Mouse (Mus musculus) kidney, embryonic 16.5 days (tissue): ENCODE data around the gene Iqce. TPM values are rescaled to one million over a fixed set of nuclear protein-coding genes. Genes with fewer than 3 reads are reported as not detected.
A peak's percentile ranks its signal among the peaks of the same experiment; 100 is the strongest.

ENCODE experiments used
- ATAC-seq: fragments of 200-750 bp; cut with Nextera tagmentation; 2 replicates; pipeline ENCODE4 v1.8.0; 2017; ENCODE audit warnings: moderate TSS enrichment; ENCODE audit not compliant: low FRiP score, low TSS enrichment
- H3K27ac ChIP-seq: fragments of 300-500 bp; sonication (generic); 2 replicates; pipeline ENCODE4 v1.5.1; 2014; ENCODE audit warnings: low read length
- H3K27me3 ChIP-seq: fragments of 300-500 bp; sonication (generic); 2 replicates; pipeline ENCODE4 v1.6.1; 2014; ENCODE audit warnings: low read length, control low read depth, mixed read lengths; ENCODE audit not compliant: insufficient read depth
- H3K36me3 ChIP-seq: fragments of 300-500 bp; sonication (generic); 2 replicates; pipeline ENCODE4 v1.6.1; 2014; ENCODE audit warnings: low read length, control low read depth, mixed read lengths; ENCODE audit not compliant: insufficient read depth
- H3K4me1 ChIP-seq: fragments of 300-500 bp; sonication (generic); 2 replicates; pipeline ENCODE4 v1.6.1; 2014; ENCODE audit warnings: low read length, control low read depth, mixed read lengths; ENCODE audit not compliant: insufficient read depth
- H3K4me2 ChIP-seq: fragments of 300-500 bp; sonication (generic); replicated peaks from 2 replicates; pipeline ENCODE4 v1.6.1; 2014; ENCODE audit warnings: low read depth, low read length
- H3K4me3 ChIP-seq: fragments of 300-500 bp; sonication (generic); 2 replicates; pipeline ENCODE4 v1.5.1; 2014; ENCODE audit warnings: mild to moderate bottlenecking, low read length
- H3K9ac ChIP-seq: fragments of 300-500 bp; sonication (generic); replicated peaks from 2 replicates; pipeline ENCODE4 v1.6.1; 2014; ENCODE audit warnings: low read length
- H3K9me3 ChIP-seq: fragments of 300-500 bp; sonication (generic); 2 replicates; pipeline ENCODE4 v1.6.1; 2016; ENCODE audit warnings: low read length, control low read depth
- WGBS: fragments of 180-500 bp; shearing (Covaris S2); extraction: QIAGEN DNeasy Blood & Tissue Kit; methylation state at CpG from one replicate; pipeline ENCODE4 v1.1.7; 2014; 5-methylcytosine and 5-hydroxymethylcytosine counted together
- polyA plus RNA-seq: library from polyadenylated mRNA; unstranded; fragments of >200 nt; fragmentation: Nextera tagmentation; extraction: Ambion mirVana; gene quantifications from 2 replicates; pipeline ENCODE4 v1.2.1, GENCODE M21; 2015

Iqce gene
- polyA plus RNA-seq, 1 experiment from 2014 or later, result 26.0 TPM

DNA sequence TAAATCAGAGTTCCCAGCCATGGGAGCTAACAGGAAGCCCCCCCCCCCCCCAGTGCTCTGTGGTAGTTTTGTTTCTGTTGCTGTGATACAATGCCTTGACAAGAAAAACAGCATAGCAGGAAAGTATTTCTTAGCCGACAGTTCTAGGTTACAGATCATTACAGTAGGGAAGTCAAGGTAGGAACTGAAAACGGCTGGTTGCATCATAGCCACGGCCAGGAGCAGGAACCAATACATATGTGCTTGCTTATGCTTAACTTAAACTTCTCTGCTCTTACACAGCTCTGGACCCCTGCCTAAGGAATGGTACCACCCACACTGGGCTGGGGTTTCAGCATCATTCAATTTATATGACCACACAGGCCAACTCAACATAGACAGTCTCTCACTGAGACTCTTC, 31.2 kb upstream of the Iqce start:
- no peak for ATAC-seq
- H3K4me1 ChIP-seq, result peaks cover 9% of the 10 kb centered on the region
- peaks cover 18% of the 10 kb centered on the region; the same call in 1 of the 2 replicates for H3K27me3 ChIP-seq
- peak overlapping the region; percentile 25; the same call in 1 of the 2 replicates for H3K27ac ChIP-seq
- no peak overlapping the region for H3K4me2 ChIP-seq
- 59% methylated on average over 3 of the region's 3 CpGs for WGBS
- H3K9me3 ChIP-seq, result no peaks in the 10 kb centered on the region
- no peaks in the 10 kb centered on the region for H3K36me3 ChIP-seq
- H3K9ac ChIP-seq, result no peak overlapping the region
- H3K4me3 ChIP-seq, result no peak overlapping the region

DNA sequence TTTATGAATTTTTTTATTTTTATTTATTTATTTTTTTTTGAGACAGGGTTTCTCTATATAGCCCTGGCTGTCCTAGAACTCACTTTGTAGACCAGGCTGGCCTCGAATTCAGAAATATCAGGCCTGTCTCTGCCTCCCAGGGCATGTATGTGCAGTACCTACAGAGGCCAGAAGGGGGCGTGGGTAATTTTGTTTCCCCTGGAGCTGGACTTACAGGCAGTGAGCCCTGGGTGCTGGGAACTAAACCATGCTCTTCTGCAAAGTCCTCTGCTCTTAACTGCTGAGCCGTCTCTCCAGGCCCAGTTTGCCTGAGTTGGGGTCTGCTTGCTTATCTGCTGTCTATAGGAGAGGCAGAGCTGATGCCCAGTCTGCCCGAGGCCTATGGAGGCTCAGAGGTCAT, 30.0 kb upstream of the Iqce start:
- 65% methylated on average over 4 of the region's 4 CpGs for WGBS
- Histone ChIP-seq H3K9me3 (no peaks in the 10 kb centered on the region), H3K4me3 (no peak overlapping the region), H3K9ac (no peak overlapping the region), H3K4me2 (no peak overlapping the region), H3K4me1 (peaks cover 9% of the 10 kb centered on the region), H3K27me3 (peaks cover 14% of the 10 kb centered on the region; the same call in 1 of the 2 replicates), H3K36me3 (no peaks in the 10 kb centered on the region), H3K27ac (no peak overlapping the region)
- no peak for ATAC-seq

DNA sequence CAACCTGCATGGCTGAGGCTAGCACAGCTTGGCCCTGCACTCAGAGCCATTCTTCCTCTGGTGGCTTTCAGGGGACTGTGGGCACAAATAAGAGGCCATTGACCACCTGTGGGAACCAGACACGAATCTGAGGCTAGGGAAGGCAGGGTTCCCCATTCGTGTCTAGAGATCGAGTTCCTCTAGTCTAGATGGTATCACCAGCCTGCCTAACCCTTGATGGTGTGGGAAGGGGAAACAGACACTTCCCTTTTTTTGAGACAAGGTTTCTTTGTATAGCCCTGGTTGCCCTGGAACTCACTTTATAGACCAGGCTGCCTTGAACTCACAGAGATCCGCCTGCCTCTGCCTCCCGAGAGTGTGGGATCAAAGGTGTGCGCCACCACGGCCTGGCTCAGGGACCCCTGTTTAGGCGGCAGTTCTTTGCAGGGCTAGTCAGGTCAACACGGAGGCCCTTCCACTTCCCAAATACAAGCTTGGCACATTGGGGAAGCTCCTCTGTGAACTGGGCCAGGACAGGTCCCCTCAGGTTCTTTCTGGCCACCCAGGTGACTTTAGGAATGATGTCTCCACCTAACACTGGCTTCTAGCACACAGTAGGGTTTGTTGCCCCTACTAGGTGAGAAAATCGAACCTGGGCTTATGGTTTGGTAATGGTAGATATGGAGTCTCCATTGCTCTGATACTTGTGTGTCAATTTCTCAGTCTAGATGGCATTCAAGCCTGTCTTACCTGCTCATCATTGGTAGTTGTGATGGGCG, 29.0 kb upstream of the Iqce start:
- Histone ChIP-seq H3K9ac (no peak overlapping the region), H3K4me2 (no peak overlapping the region), H3K27me3 (peaks cover 10% of the 10 kb centered on the region; the same call in 1 of the 2 replicates), H3K4me3 (no peak overlapping the region), H3K9me3 (no peaks in the 10 kb centered on the region), H3K4me1 (peaks cover 9% of the 10 kb centered on the region), H3K27ac (no peak overlapping the region), H3K36me3 (no peaks in the 10 kb centered on the region)
- no peak for ATAC-seq
- 84% methylated on average over 11 of the region's 11 CpGs for WGBS

DNA sequence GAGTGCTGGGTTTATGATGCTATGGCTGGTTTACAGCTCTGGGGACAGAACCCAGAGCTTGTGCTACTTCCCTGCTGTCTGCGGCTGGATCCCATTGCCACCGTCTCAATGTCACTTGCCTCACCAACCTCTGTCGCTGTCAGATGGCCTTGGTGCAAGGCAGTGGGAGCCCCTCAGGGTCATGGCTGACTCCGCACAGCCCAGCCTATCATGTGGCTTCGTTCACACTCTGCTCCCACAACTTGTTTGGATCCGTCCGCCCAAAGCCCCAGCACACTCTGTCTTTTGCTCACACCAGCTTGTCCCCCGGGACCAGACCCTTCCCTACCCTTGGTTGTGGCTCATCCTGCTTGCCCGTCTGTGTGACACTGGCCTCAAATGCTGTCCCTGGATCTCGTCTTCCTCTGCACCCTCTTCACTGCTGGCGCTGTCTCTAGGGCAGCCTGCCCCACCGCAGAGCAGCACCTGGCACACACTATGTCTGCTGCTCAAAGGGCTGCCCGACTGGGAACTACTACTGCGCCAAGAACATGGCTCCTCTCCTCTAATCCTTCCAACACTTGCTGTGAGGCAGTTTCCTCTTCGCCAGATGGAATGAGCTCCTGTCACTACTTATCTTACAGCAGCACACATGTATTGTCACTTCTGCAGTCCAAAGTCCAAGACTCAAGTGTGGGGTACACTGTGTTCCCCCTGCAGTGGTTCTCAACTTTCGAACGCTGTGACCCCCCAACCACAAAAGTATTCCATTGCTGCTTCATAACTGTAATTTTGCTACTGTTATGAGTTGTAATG, 25.0 kb upstream of the Iqce start:
- no peaks in the 10 kb centered on the region for H3K4me1 ChIP-seq
- no peaks in the 10 kb centered on the region for H3K27me3 ChIP-seq
- no peaks in the 10 kb centered on the region for H3K36me3 ChIP-seq
- H3K9me3 ChIP-seq, result no peaks in the 10 kb centered on the region
- H3K27ac ChIP-seq, result no peak overlapping the region
- ATAC-seq, result no peak
- no peak overlapping the region for H3K9ac ChIP-seq
- no peak overlapping the region for H3K4me2 ChIP-seq
- H3K4me3 ChIP-seq, result no peak overlapping the region
- 83% methylated on average over 17 of the region's 17 CpGs for WGBS

DNA sequence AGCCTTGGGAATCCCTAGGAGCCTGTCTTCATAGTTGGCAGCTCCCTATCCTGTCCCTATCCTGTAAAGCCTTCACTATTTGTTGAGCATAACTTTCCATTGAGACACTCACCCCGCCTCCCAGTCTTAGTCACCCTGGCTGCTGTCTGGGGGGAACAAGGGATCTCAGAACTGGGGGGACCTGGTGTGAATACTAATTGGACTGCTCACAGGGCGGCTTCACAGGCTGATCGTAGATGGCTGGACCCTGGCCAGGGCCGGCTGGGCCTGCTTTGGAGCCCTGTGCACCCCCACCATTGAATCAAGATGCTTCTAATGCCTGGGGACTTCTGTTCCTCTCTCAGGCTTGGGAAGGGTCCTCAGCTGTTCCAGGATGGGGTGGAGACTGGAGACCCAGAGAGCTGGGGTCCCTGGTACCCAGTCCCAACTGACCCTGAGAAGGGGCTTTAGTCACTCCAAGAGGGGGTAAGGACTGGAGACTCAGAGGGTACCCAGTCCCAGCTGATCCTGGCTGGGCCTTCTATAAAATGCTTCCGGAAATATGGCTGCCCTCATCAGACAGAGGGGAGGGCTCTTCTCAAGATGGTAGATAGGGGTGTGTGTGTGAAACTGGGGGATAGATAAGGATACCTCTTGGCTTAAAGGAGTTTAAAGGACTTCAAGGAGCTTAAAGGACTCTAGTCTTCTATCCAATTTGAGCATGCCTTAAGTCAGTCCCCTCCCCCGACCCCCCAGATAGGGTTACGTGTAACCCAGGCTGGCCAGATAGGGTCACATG, 24.1 kb upstream of the Iqce start:
- Histone ChIP-seq H3K27ac (no peak overlapping the region), H3K9me3 (no peaks in the 10 kb centered on the region), H3K36me3 (no peaks in the 10 kb centered on the region), H3K9ac (no peak overlapping the region), H3K4me2 (no peak overlapping the region), H3K4me1 (no peaks in the 10 kb centered on the region), H3K27me3 (no peaks in the 10 kb centered on the region), H3K4me3 (no peak overlapping the region)
- no peak for ATAC-seq
- 77% methylated on average over 7 of the region's 7 CpGs for WGBS

DNA sequence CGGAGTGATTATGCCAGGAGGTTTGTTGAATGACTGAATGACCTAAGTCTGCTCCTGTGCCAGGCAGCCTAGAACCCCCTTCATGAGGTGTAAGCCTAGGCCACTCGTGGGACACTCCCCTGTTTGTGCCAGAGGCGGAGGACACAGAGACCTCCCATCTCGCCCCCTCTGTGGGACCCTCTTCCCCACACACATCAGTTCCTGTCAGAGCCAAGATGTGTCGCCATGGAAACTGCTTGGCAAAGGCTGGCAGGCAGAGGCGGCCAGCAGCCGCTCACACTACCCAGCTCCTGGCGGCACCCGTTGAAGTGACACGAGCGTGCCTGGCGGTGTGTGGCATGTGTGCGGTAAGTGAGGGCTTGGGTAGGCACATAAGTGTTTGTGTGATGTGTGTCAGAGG, 21.6 kb upstream of the Iqce start, which contains the start of gene Amz1:
Gene Amz1 (plus strand): TSS at position 306 of the 400 bp plus-strand sequence.
- H3K27me3 ChIP-seq, result no peaks in the 10 kb centered on the region
- H3K9me3 ChIP-seq, result peaks cover 6% of the 10 kb centered on the region
- H3K4me1 ChIP-seq, result no peaks in the 10 kb centered on the region
- 79% methylated on average over 13 of the region's 13 CpGs for WGBS
- no peak within 1 kb of the TSS for H3K9ac ChIP-seq
- H3K4me2 ChIP-seq, result no peak within 1 kb of the TSS
- no peak for ATAC-seq
- H3K36me3 ChIP-seq, result peaks cover 11% of the 10 kb centered on the region
- H3K27ac ChIP-seq, result no peak within 1 kb of the TSS
- no peak within 1 kb of the TSS for H3K4me3 ChIP-seq

DNA sequence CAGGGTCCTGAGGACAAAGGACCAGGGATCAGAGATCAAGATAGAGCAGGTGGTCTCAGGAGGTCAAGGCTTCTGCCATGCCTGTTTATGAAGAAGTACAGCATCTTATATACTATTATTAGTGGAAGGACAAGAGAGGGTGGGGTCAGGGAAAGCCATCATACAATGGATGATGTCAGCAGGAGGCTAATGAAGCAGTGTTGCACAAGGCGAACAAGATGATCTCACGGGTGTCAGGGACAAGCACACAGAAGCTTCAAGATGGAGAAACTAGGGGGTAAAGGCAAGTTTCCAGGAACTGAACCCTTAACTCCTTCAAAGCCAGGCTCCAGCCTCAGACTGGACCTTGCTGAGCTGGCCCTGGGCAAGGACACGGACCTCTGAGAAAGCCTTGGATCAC, 19.9 kb upstream of the Iqce start:
- H3K9ac ChIP-seq, result no peak overlapping the region
- no peaks in the 10 kb centered on the region for H3K27me3 ChIP-seq
- no peaks in the 10 kb centered on the region for H3K4me1 ChIP-seq
- WGBS, result 75% methylated on average over 3 of the region's 3 CpGs
- no peak overlapping the region for H3K4me2 ChIP-seq
- peaks cover 28% of the 10 kb centered on the region for H3K36me3 ChIP-seq
- H3K4me3 ChIP-seq, result no peak overlapping the region
- H3K9me3 ChIP-seq, result peaks cover 6% of the 10 kb centered on the region
- no peak for ATAC-seq
- no peak overlapping the region for H3K27ac ChIP-seq

DNA sequence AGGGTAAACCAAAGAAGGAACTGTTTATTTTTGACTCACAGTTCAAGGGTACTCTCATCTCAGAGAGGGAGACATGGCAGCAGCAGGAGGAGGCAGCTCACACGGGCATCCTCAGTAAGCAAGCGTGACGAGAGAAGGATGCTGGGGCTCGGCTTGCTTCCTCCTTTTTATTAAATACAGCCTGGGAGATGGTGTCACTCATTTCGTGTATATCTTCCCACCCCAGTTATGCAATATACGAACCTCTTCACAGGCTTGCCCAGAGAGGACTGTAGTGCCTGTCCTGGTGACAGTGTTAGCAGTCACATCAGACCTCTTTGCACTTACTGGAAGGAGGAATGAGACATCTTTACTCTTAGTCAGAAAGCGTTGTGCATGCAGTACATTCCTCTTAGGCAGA, 18.6 kb upstream of the Iqce start:
- no peak overlapping the region for H3K4me3 ChIP-seq
- peaks cover 41% of the 10 kb centered on the region for H3K36me3 ChIP-seq
- no peaks in the 10 kb centered on the region for H3K27me3 ChIP-seq
- H3K9ac ChIP-seq, result no peak overlapping the region
- no peak overlapping the region for H3K27ac ChIP-seq
- H3K4me1 ChIP-seq, result no peaks in the 10 kb centered on the region
- no peak overlapping the region for H3K4me2 ChIP-seq
- 81% methylated on average over 7 of the region's 7 CpGs for WGBS
- peaks cover 6% of the 10 kb centered on the region for H3K9me3 ChIP-seq
- no peak for ATAC-seq

DNA sequence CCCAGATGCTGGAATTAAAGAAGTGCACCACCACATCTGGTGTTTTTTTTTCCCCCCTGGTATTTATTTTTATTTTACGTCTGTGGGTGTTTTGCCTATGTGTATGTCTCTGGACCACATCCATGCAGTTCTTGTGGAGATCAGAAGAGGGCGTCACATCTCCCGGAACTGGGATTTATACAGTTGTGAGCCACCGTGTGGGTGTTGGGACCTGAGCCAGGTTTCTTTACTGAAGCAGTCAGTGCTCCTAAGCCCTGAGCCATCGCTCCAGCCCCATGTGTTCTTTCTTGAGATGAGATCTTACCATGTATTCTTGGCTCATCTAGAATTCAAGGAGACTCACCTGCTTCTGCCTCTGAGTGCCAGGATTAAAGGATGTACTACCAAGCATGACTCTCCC, 8.9 kb upstream of the Iqce start:
- 80% methylated on average over 5 of the region's 5 CpGs for WGBS
- Histone ChIP-seq H3K27ac (no peak overlapping the region), H3K4me2 (no peak overlapping the region), H3K9ac (no peak overlapping the region), H3K4me1 (peaks cover 1% of the 10 kb centered on the region), H3K27me3 (no peaks in the 10 kb centered on the region), H3K9me3 (no peaks in the 10 kb centered on the region), H3K4me3 (no peak overlapping the region), H3K36me3 (peaks cover 68% of the 10 kb centered on the region)
- no peak for ATAC-seq
